Mouse (Mus musculus): ENCODE data around the gene Rmi2. TPM values are rescaled to one million over a fixed set of nuclear protein-coding genes. Genes with fewer than 3 reads are reported as not detected.

The Rmi2 gene
- polyA plus RNA-seq, 1 experiment: not detected

Other genes starting within 250 kb of the Rmi2 start
- gene Socs1, start 49.5 kb upstream of the Rmi2 start, polyA plus RNA-seq (2012; ENCODE audit: insufficient read depth, insufficient read length, missing spikeins): 0.54 TPM in 1 of 2 replicates, not detected in the other
- not detected in 2 replicates for gene Tnp2, start 46.4 kb upstream of the Rmi2 start, polyA plus RNA-seq (2012; ENCODE audit: insufficient read depth, insufficient read length, missing spikeins)
- gene Prm3, start 44.1 kb upstream of the Rmi2 start, polyA plus RNA-seq (2012; ENCODE audit: insufficient read depth, insufficient read length, missing spikeins): not detected in 2 replicates
- not detected in 2 replicates for gene Prm2, start 38.9 kb upstream of the Rmi2 start, polyA plus RNA-seq (2012; ENCODE audit: insufficient read depth, insufficient read length, missing spikeins)
- not detected in 2 replicates for gene Prm1, start 29.2 kb upstream of the Rmi2 start, polyA plus RNA-seq (2012; ENCODE audit: insufficient read depth, insufficient read length, missing spikeins)
- not detected in 2 replicates for gene Gm11172, start 22.1 kb upstream of the Rmi2 start, polyA plus RNA-seq (2012; ENCODE audit: insufficient read depth, insufficient read length, missing spikeins)
- gene Snn, start 225.9 kb downstream of the Rmi2 start, polyA plus RNA-seq (2012; ENCODE audit: insufficient read depth, insufficient read length, missing spikeins): 6.4 and 7.7 TPM in 2 replicates
- gene Litaf, start 231.1 kb downstream of the Rmi2 start, polyA plus RNA-seq (2012; ENCODE audit: insufficient read depth, insufficient read length, missing spikeins): 15.6 and 17.6 TPM in 2 replicates